Mouse (Mus musculus): ENCODE data around the gene Vps37d.

The Vps37d gene

GRCm38 (mm10) chr5:135077564-135078481 lies at the start of gene Vps37d:
Vps37d (minus strand) TSS chr5:135078266.
- DNase-seq = peak; percentile 90

GRCm38 (mm10) chr5:135127669-135128068 lies 49.6 kb upstream of the Vps37d start:
- DNase-seq = no peak

GRCm38 (mm10) chr5:135126121-135126520 lies 48.1 kb upstream of the Vps37d start:
- no peak for DNase-seq

- DNase-seq = no peak
Measured at GRCm38 (mm10) chr5:135120753-135121152, 42.7 kb upstream of the Vps37d start.

- DNase-seq = peak; percentile 46
Measured at GRCm38 (mm10) chr5:135118589-135119081, 40.6 kb upstream of the Vps37d start.

GRCm38 (mm10) chr5:135115241-135115640 lies 37.2 kb upstream of the Vps37d start:
- DNase-seq = no peak

GRCm38 (mm10) chr5:135113782-135114181 lies 35.7 kb upstream of the Vps37d start:
- no peak for DNase-seq

- DNase-seq = no peak
Measured at GRCm38 (mm10) chr5:135109976-135110375, 31.9 kb upstream of the Vps37d start.

GRCm38 (mm10) chr5:135109426-135109825 lies 31.4 kb upstream of the Vps37d start:
- no peak for DNase-seq

- DNase-seq = no peak
Measured at GRCm38 (mm10) chr5:135109017-135109416, 31.0 kb upstream of the Vps37d start.

- DNase-seq = peak; percentile 50
Measured at GRCm38 (mm10) chr5:135107521-135108501, 29.7 kb upstream of the Vps37d start.

GRCm38 (mm10) chr5:135106758-135107256 lies 28.7 kb upstream of the Vps37d start:
- DNase-seq = peak; percentile 34

GRCm38 (mm10) chr5:135103999-135104660 lies 26.1 kb upstream of the Vps37d start:
- no peak for DNase-seq

- no peak for DNase-seq
Measured at GRCm38 (mm10) chr5:135100981-135101380, 22.9 kb upstream of the Vps37d start.

GRCm38 (mm10) chr5:135089653-135090052 lies 11.6 kb upstream of the Vps37d start, which contains the start of gene Mlxipl:
Mlxipl (plus strand) TSS chr5:135089890.
- DNase-seq = no peak

GRCm38 (mm10) chr5:135086871-135087270 lies 8.8 kb upstream of the Vps37d start:
- DNase-seq = no peak

GRCm38 (mm10) chr5:135080539-135080938 lies 2.5 kb upstream of the Vps37d start:
- no peak for DNase-seq

GRCm38 (mm10) chr5:135079578-135079977 lies 1.5 kb upstream of the Vps37d start:
- DNase-seq = no peak

GRCm38 (mm10) chr5:135078482-135078810 lies 380 bp upstream of the Vps37d start:
- DNase-seq = no peak

GRCm38 (mm10) chr5:135076931-135077505 lies 1.0 kb downstream of the Vps37d start:
- DNase-seq = peak; percentile 65

GRCm38 (mm10) chr5:135076368-135076767 lies 1.7 kb downstream of the Vps37d start:
- peak; percentile 39 for DNase-seq

GRCm38 (mm10) chr5:135075655-135076054 lies 2.4 kb downstream of the Vps37d start:
- no peak for DNase-seq

All from cerebellum, adult 9-11 months (tissue).